Mouse (Mus musculus) neural tube, embryonic 15.5 days (tissue): ENCODE results near the gene Zfp575. TPM values are rescaled to one million over a fixed set of nuclear protein-coding genes. Genes with fewer than 3 reads are reported as not detected.

Source experiments
- ATAC-seq: fragments of 200-750 bp; cut with Nextera tagmentation; 2 replicates; pipeline ENCODE4 v1.8.0; 2017; ENCODE audit warnings: mild to moderate bottlenecking, moderate TSS enrichment, moderate library complexity; ENCODE audit not compliant: low FRiP score
- H3K27ac ChIP-seq: fragments of 300-500 bp; sonication (generic); replicated peaks from 2 replicates; pipeline ENCODE4 v1.5.1; 2015; ENCODE audit warnings: mild to moderate bottlenecking, inconsistent platforms
- H3K27me3 ChIP-seq: fragments of 300-500 bp; sonication (generic); replicated peaks from 2 replicates; pipeline ENCODE4 v1.6.1; 2015; ENCODE audit warnings: inconsistent platforms
- H3K36me3 ChIP-seq: fragments of 300-500 bp; sonication (generic); 2 replicates; pipeline ENCODE4 v1.6.1; 2015; ENCODE audit warnings: inconsistent platforms
- H3K4me1 ChIP-seq: fragments of 300-500 bp; sonication (generic); 2 replicates; pipeline ENCODE4 v1.6.1; 2015; ENCODE audit warnings: inconsistent platforms
- H3K4me2 ChIP-seq: fragments of 300-500 bp; sonication (generic); 2 replicates; pipeline ENCODE4 v1.6.1; 2015; ENCODE audit warnings: inconsistent platforms, mild to moderate bottlenecking, moderate library complexity
- H3K4me3 ChIP-seq: fragments of 300-500 bp; sonication (generic); replicated peaks from 2 replicates; pipeline ENCODE4 v1.5.1; 2015; ENCODE audit warnings: mild to moderate bottlenecking, inconsistent platforms
- H3K9ac ChIP-seq: fragments of 300-500 bp; sonication (generic); replicated peaks from 2 replicates; pipeline ENCODE4 v1.6.1; 2015; ENCODE audit warnings: mild to moderate bottlenecking, inconsistent platforms
- H3K9me3 ChIP-seq: fragments of 300-500 bp; sonication (generic); replicated peaks from 2 replicates; pipeline ENCODE4 v1.6.1; 2016; ENCODE audit warnings: inconsistent platforms
- whole genome bisulfite sequencing: fragments of 180-500 bp; shearing (Covaris S2); methylation state at CpG from one replicate; pipeline ENCODE4 v1.1.7; 2015; ENCODE audit warnings: mixed read lengths; 5-methylcytosine and 5-hydroxymethylcytosine counted together
- polyA plus RNA-seq: library from polyadenylated mRNA; unstranded; fragments of >200 nt; fragmentation: Nextera tagmentation; extraction: Ambion mirVana; gene quantifications from 2 replicates; pipeline ENCODE4 v1.2.1, GENCODE M21; 2015

Zfp575 gene
- polyA plus RNA-seq, 1 experiment from 2014 or later = 17.5 TPM

DNA sequence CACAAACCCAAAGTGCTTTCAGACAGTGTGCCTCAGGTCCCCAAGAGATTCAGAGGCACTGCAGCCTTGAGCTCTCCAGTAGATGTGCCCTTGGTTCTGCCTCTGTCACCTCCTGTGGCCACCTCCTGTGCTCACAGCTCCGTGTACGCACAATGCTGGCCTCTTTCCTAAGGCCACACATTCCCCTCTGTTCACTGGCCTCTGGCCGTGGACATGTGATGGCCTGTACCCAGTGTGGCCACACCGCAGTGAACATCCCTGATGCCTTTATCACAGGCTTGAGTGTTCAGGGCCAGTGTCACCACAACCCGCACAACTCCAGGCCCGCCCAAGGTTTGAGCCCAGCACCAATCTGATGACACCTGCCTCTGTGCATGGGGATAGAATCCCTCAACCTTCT is 2.6 kb downstream of the Zfp575 start:
- Histone ChIP-seq H3K27ac (no peak overlapping the region), H3K36me3 (no peaks in the 10 kb centered on the region), H3K4me3 (no peak overlapping the region), H3K4me1 (peaks cover 22% of the 10 kb centered on the region), H3K4me2 (no peak overlapping the region), H3K9ac (no peak overlapping the region), H3K9me3 (no peaks in the 10 kb centered on the region), H3K27me3 (peaks cover 21% of the 10 kb centered on the region)
- no peak for ATAC-seq
- WGBS = 91% methylated on average over 6 of the region's 6 CpGs

- Histone ChIP-seq H3K4me3 (no peak overlapping the region), H3K9ac (no peak overlapping the region), H3K4me1 (no peaks in the 10 kb centered on the region), H3K27ac (no peak overlapping the region), H3K27me3 (no peaks in the 10 kb centered on the region), H3K9me3 (no peaks in the 10 kb centered on the region), H3K36me3 (no peaks in the 10 kb centered on the region), H3K4me2 (no peak overlapping the region)
- 96% methylated on average over 10 of the region's 10 CpGs for WGBS
- no peak for ATAC-seq
Measured at GRCm38 (mm10) chr7:24577811-24578210, 9.6 kb downstream of the Zfp575 start.

DNA sequence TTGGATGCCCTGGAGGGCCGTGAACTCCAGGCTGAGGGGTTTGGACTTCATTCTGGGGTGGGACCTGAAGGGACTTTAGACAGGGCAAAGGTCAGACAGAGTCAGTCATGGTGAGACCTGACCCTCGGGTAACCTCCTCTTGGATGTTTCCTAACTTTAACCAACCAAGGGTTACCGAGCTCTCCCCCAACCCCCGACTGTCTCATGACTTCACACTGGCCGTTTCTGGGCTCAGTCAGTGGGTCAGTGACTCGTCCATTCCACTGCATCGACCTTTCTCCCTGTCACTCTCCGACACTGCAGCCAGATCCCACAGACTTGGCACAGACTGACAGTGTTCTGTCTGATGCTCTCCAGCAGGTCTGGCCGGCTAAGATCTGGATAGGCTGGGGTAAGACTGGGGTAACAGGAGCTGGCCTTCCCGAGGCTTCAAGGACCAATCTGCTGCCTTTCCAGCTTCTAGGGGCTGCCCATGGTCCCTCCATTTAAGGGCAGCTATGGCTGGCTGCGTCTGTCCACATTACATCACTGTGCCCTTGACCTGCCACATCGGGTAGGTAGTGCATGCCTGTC is 13.1 kb downstream of the Zfp575 start:
- H3K27ac ChIP-seq = no peak overlapping the region
- 67% methylated on average over 12 of the region's 12 CpGs for WGBS
- no peaks in the 10 kb centered on the region for H3K36me3 ChIP-seq
- H3K4me1 ChIP-seq = no peaks in the 10 kb centered on the region
- H3K9me3 ChIP-seq = no peaks in the 10 kb centered on the region
- H3K4me2 ChIP-seq = no peak overlapping the region
- H3K27me3 ChIP-seq = no peaks in the 10 kb centered on the region
- no peak for ATAC-seq
- H3K9ac ChIP-seq = no peak overlapping the region
- no peak overlapping the region for H3K4me3 ChIP-seq

- Histone ChIP-seq H3K27ac (no peak overlapping the region), H3K36me3 (peaks cover 14% of the 10 kb centered on the region), H3K9ac (no peak overlapping the region), H3K4me3 (no peak overlapping the region), H3K27me3 (no peaks in the 10 kb centered on the region), H3K9me3 (no peaks in the 10 kb centered on the region), H3K4me2 (no peak overlapping the region), H3K4me1 (no peaks in the 10 kb centered on the region)
- 54% methylated on average over 5 of the region's 5 CpGs for WGBS
- no peak for ATAC-seq
Measured at GRCm38 (mm10) chr7:24572455-24572854, 15.0 kb downstream of the Zfp575 start.

GRCm38 (mm10) chr7:24571071-24571470 is 16.4 kb downstream of the Zfp575 start:
- Histone ChIP-seq H3K27me3 (no peaks in the 10 kb centered on the region), H3K4me3 (no peak overlapping the region), H3K9me3 (no peaks in the 10 kb centered on the region), H3K4me2 (no peak overlapping the region), H3K4me1 (no peaks in the 10 kb centered on the region), H3K9ac (no peak overlapping the region), H3K36me3 (peaks cover 28% of the 10 kb centered on the region), H3K27ac (no peak overlapping the region)
- 90% methylated on average over 4 of the region's 4 CpGs for WGBS
- no peak for ATAC-seq

DNA sequence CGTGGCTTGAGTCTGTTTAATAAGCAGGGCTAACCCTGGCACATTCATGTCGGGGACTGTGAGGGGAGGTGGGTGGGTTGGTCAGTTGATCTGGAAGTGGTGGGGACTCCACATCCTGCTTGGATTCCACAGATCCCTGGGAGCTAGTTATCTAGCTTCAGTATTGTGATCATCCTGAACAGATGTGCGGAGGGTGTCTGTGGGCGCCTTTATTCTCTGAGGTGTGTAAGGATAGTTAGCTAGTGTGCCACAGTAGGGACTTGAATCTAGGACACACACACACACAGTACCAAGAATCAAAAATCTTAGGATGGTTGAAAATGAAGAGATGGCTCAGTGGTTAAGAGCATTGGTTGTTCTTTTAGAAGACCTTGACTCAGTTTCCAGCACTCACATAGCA is 18.9 kb downstream of the Zfp575 start:
- Histone ChIP-seq H3K4me2 (no peak overlapping the region), H3K27me3 (no peaks in the 10 kb centered on the region), H3K36me3 (peaks cover 31% of the 10 kb centered on the region), H3K27ac (no peak overlapping the region), H3K9me3 (no peaks in the 10 kb centered on the region), H3K4me3 (no peak overlapping the region), H3K9ac (no peak overlapping the region), H3K4me1 (no peaks in the 10 kb centered on the region)
- WGBS = 91% methylated on average over 4 of the region's 4 CpGs
- no peak for ATAC-seq

- Histone ChIP-seq H3K4me2 (no peak overlapping the region), H3K27me3 (no peaks in the 10 kb centered on the region), H3K36me3 (peaks cover 40% of the 10 kb centered on the region), H3K4me3 (no peak overlapping the region), H3K9ac (no peak overlapping the region), H3K27ac (no peak overlapping the region), H3K9me3 (no peaks in the 10 kb centered on the region), H3K4me1 (no peaks in the 10 kb centered on the region)
- no peak for ATAC-seq
- 96% methylated on average over 9 of the region's 9 CpGs for WGBS
Measured at GRCm38 (mm10) chr7:24566206-24566605, 21.2 kb downstream of the Zfp575 start.

- H3K4me1 ChIP-seq = no peaks in the 10 kb centered on the region
- H3K27ac ChIP-seq = no peak overlapping the region
- ATAC-seq = no peak
- no peak overlapping the region for H3K4me2 ChIP-seq
- H3K4me3 ChIP-seq = no peak overlapping the region
- H3K27me3 ChIP-seq = no peaks in the 10 kb centered on the region
- H3K9ac ChIP-seq = no peak overlapping the region
- WGBS = 94% methylated on average over 11 of the region's 11 CpGs
- no peaks in the 10 kb centered on the region for H3K9me3 ChIP-seq
- peaks cover 44% of the 10 kb centered on the region for H3K36me3 ChIP-seq
Measured at GRCm38 (mm10) chr7:24565627-24566026, 21.8 kb downstream of the Zfp575 start.

- Histone ChIP-seq H3K4me2 (no peak overlapping the region), H3K27ac (no peak overlapping the region), H3K9me3 (no peaks in the 10 kb centered on the region), H3K4me1 (no peaks in the 10 kb centered on the region), H3K9ac (no peak overlapping the region), H3K4me3 (no peak overlapping the region), H3K36me3 (peaks cover 49% of the 10 kb centered on the region), H3K27me3 (no peaks in the 10 kb centered on the region)
- ATAC-seq = no peak
- 70% methylated on average over 6 of the region's 6 CpGs for WGBS
Measured at GRCm38 (mm10) chr7:24564607-24565265, 22.7 kb downstream of the Zfp575 start.

DNA sequence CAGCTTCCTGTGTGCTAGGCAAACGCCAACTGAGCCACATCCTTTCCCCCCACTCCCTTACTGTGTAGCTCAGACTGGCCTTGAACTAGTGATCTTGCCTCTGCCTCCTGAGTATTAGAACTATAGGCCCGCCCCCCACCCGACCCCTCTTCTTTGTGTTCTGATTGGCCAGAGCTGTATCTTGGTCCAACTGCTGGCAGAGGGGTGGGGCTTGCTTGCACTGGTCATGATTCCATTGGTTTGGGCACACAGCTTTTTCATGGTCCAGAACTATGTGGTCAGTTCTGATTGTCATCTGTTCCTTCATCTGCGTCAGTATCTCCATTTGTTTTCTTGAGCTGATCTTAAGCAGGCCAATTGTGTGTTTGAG is 23.6 kb downstream of the Zfp575 start:
- Histone ChIP-seq H3K4me1 (no peaks in the 10 kb centered on the region), H3K9ac (no peak overlapping the region), H3K36me3 (peaks cover 49% of the 10 kb centered on the region), H3K27me3 (no peaks in the 10 kb centered on the region), H3K27ac (no peak overlapping the region), H3K9me3 (no peaks in the 10 kb centered on the region), H3K4me3 (no peak overlapping the region), H3K4me2 (no peak overlapping the region)
- ATAC-seq = no peak
- WGBS = 93% methylated on average over 4 of the region's 4 CpGs

GRCm38 (mm10) chr7:24563191-24563836 is 24.1 kb downstream of the Zfp575 start:
- H3K4me2 ChIP-seq = no peak overlapping the region
- no peaks in the 10 kb centered on the region for H3K4me1 ChIP-seq
- H3K36me3 ChIP-seq = peaks cover 44% of the 10 kb centered on the region
- no peak for ATAC-seq
- no peak overlapping the region for H3K27ac ChIP-seq
- WGBS = 88% methylated on average over 8 of the region's 8 CpGs
- no peak overlapping the region for H3K4me3 ChIP-seq
- H3K9me3 ChIP-seq = no peaks in the 10 kb centered on the region
- no peak overlapping the region for H3K9ac ChIP-seq
- no peaks in the 10 kb centered on the region for H3K27me3 ChIP-seq

DNA sequence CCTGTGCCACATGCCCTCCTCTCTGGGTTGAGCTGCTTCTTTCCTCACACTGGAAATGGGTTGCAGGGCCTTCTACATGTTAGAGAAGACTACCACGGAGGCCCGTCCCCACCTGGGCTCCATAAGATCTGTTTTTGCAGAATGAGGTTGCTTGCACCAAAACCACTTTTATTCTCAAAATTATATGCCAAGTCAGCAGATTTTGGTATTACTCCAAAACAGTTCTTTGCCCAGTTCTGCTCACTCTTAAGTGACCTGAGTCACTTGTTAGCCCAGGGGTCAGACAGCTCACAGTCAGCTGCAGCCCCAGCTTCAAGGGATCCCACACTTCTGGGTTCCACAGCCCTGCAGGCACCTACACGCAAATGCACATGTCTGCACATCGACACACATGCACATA is 26.0 kb downstream of the Zfp575 start:
- no peak overlapping the region for H3K4me3 ChIP-seq
- H3K27me3 ChIP-seq = no peaks in the 10 kb centered on the region
- H3K36me3 ChIP-seq = peaks cover 29% of the 10 kb centered on the region
- no peak overlapping the region for H3K27ac ChIP-seq
- no peaks in the 10 kb centered on the region for H3K4me1 ChIP-seq
- H3K4me2 ChIP-seq = no peak overlapping the region
- no peak overlapping the region for H3K9ac ChIP-seq
- H3K9me3 ChIP-seq = no peaks in the 10 kb centered on the region
- no peak for ATAC-seq
- WGBS = 95% methylated on average over 4 of the region's 4 CpGs
